Mouse (Mus musculus): ENCODE results near the gene Ccdc158. TPM values are rescaled to one million over a fixed set of nuclear protein-coding genes. Genes with fewer than 3 reads are reported as not detected.

Gene Ccdc158
- total RNA-seq, 1 experiment = 0.94 TPM

DNA sequence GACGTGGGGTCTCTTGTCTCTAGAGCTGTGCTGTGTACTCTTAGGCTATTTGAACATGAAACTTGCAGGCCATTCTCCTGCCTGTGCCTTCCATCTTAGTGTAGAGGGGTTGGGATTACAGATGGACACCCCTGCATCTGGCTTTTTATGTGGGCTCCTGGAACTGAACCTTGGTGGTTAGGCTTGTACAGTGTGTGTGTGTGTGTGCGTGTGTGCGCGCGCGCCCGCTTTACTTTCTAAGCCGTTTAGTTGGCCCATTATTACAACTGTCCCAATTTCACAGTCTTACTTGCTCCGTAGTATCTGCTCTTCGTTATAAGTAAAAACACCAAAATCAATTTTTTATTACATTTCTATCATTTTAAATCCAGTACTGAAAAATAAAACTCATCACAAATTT lies 6.8 kb upstream of the Ccdc158 start:
- Histone ChIP-seq H3K4me3 (ENCODE audit: insufficient read depth in 1 of 2, low read depth in 1 of 2, low read length in 2 of 2, poor library complexity in 1 of 2, severe bottlenecking in 1 of 2) (no peak overlapping the region), H3K9me3 (ENCODE audit: control insufficient read depth, insufficient read depth, low read depth, low read length) (no peaks in the 10 kb centered on the region), H3K9ac (ENCODE audit: insufficient read depth, low read depth, low read length, poor library complexity, severe bottlenecking) (no peak overlapping the region), H3K36me3 (ENCODE audit: control insufficient read depth, insufficient read depth, low read length, poor library complexity, severe bottlenecking) (no peaks in the 10 kb centered on the region), H3K4me1 (ENCODE audit: control insufficient read depth in 2 of 2, insufficient read depth in 2 of 2, low read length in 2 of 2, poor library complexity in 1 of 2) (peaks cover 3 to 5% of the 10 kb centered on the region in 2 experiments; a peak in 3 of 4 replicates), H3K27ac (ENCODE audit: insufficient read depth, low read depth, low read length, poor library complexity, severe bottlenecking) (no peak overlapping the region)
- TF ChIP-seq ZNF384 (IDR thresholded peaks at IDR 0.05; ENCODE audit: low read depth, low read length) = no peak
- TF ChIP-seq HCFC1 (IDR thresholded peaks at IDR 0.05; ENCODE audit: borderline replicate concordance, insufficient read depth, low read length) = no peak
- no peak for TF ChIP-seq CHD2 (IDR thresholded peaks at IDR 0.05; ENCODE audit: low read depth, low read length)
- TF ChIP-seq MAFK (IDR thresholded peaks at IDR 0.05; ENCODE audit: insufficient read depth, low read depth, low read length) = no peak
- no peak for TF ChIP-seq ZC3H11A (IDR thresholded peaks at IDR 0.05; ENCODE audit: borderline replicate concordance, low read depth, low read length)
- in situ Hi-C loops (cut with MboI; ENCODE audit: low sequenced_read_pairs in 2 of 2, unreplicated experiment in 2 of 2) = no loop called here
- no peak for DNase-seq (ENCODE audit: low read depth, low spot score)

DNA sequence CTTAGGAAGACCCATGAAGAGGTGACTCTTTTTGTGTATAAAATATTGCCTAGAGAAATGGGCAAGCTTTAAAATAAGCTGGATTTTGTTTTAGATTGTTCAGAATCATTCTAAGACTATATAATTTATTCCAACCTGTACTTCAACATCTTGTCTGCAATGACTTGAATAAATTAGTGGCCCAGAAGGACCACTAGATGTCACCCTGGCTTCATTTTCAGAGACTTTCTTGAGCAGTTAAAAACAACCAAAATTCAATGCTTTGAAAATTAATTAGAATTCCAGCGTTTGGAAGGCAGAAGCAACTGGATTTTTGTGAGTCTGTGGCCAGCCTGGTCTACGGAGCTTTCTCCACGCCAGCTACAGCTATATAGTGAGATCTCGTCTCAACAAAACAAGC lies 4.4 kb upstream of the Ccdc158 start:
- in situ Hi-C loops (cut with MboI; ENCODE audit: low sequenced_read_pairs in 2 of 2, unreplicated experiment in 2 of 2) = no loop called here
- Histone ChIP-seq H3K4me3 (ENCODE audit: insufficient read depth in 1 of 2, low read depth in 1 of 2, low read length in 2 of 2, poor library complexity in 1 of 2, severe bottlenecking in 1 of 2) (no peak overlapping the region), H3K9me3 (ENCODE audit: control insufficient read depth, insufficient read depth, low read depth, low read length) (no peaks in the 10 kb centered on the region), H3K36me3 (ENCODE audit: control insufficient read depth, insufficient read depth, low read length, poor library complexity, severe bottlenecking) (no peaks in the 10 kb centered on the region), H3K4me1 (ENCODE audit: control insufficient read depth in 2 of 2, insufficient read depth in 2 of 2, low read length in 2 of 2, poor library complexity in 1 of 2) (peaks cover 3 to 8% of the 10 kb centered on the region in 2 experiments), H3K9ac (ENCODE audit: insufficient read depth, low read depth, low read length, poor library complexity, severe bottlenecking) (no peak overlapping the region), H3K27ac (ENCODE audit: insufficient read depth, low read depth, low read length, poor library complexity, severe bottlenecking) (no peak overlapping the region)
- peak; percentile 64; the same call in 1 of the 2 replicates for TF ChIP-seq ZC3H11A (IDR thresholded peaks at IDR 0.05; ENCODE audit: borderline replicate concordance, low read depth, low read length)
- no peak for TF ChIP-seq ZNF384 (IDR thresholded peaks at IDR 0.05; ENCODE audit: low read depth, low read length)
- no peak for TF ChIP-seq MAFK (IDR thresholded peaks at IDR 0.05; ENCODE audit: insufficient read depth, low read depth, low read length)
- TF ChIP-seq HCFC1 (IDR thresholded peaks at IDR 0.05; ENCODE audit: borderline replicate concordance, insufficient read depth, low read length) = no peak
- TF ChIP-seq CHD2 (IDR thresholded peaks at IDR 0.05; ENCODE audit: low read depth, low read length) = no peak
- no peak for DNase-seq (ENCODE audit: low read depth, low spot score)

DNA sequence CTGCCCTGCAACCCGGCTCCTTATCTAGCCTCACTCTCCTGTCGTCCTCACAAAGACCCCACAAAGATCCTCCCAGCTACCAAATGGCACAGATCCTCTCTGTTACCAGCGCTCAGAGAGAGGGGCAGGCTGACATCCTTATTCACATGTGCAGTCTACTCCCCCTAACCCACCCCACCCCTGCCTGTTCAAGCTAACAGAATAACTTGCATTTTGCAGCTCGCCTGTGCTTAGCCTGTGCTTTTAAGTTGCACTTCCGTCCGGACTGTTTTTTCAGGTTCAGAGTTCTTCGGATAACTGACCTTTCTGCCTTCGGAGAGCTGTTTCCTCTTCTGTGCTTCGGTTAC lies 476 bp upstream of the Ccdc158 start:
- H3K9me3 ChIP-seq (ENCODE audit: control insufficient read depth, insufficient read depth, low read depth, low read length) = no peaks in the 10 kb centered on the region
- H3K4me1 ChIP-seq (ENCODE audit: control insufficient read depth in 2 of 2, insufficient read depth in 2 of 2, low read length in 2 of 2, poor library complexity in 1 of 2) = peaks cover 0 to 3% of the 10 kb centered on the region in 2 experiments; a peak in 1 of 4 replicates
- no peak overlapping the region for H3K9ac ChIP-seq (ENCODE audit: insufficient read depth, low read depth, low read length, poor library complexity, severe bottlenecking)
- no peak overlapping the region for H3K27ac ChIP-seq (ENCODE audit: insufficient read depth, low read depth, low read length, poor library complexity, severe bottlenecking)
- H3K36me3 ChIP-seq (ENCODE audit: control insufficient read depth, insufficient read depth, low read length, poor library complexity, severe bottlenecking) = no peaks in the 10 kb centered on the region
- in situ Hi-C loops (cut with MboI; ENCODE audit: low sequenced_read_pairs in 2 of 2, unreplicated experiment in 2 of 2) = no loop called here
- peak overlapping the region; percentile 47 to 59 for H3K4me3 ChIP-seq (ENCODE audit: insufficient read depth in 1 of 2, low read depth in 1 of 2, low read length in 2 of 2, poor library complexity in 1 of 2, severe bottlenecking in 1 of 2)
- no peak for DNase-seq (ENCODE audit: low read depth, low spot score)
- TF ChIP-seq CHD2 (IDR thresholded peaks at IDR 0.05; ENCODE audit: low read depth, low read length) (no peak), HCFC1 (IDR thresholded peaks at IDR 0.05; ENCODE audit: borderline replicate concordance, insufficient read depth, low read length) (no peak; the same call in 1 of the 2 replicates), ZC3H11A (IDR thresholded peaks at IDR 0.05; ENCODE audit: borderline replicate concordance, low read depth, low read length) (no peak), MAFK (IDR thresholded peaks at IDR 0.05; ENCODE audit: insufficient read depth, low read depth, low read length) (no peak), ZNF384 (IDR thresholded peaks at IDR 0.05; ENCODE audit: low read depth, low read length) (no peak)

DNA sequence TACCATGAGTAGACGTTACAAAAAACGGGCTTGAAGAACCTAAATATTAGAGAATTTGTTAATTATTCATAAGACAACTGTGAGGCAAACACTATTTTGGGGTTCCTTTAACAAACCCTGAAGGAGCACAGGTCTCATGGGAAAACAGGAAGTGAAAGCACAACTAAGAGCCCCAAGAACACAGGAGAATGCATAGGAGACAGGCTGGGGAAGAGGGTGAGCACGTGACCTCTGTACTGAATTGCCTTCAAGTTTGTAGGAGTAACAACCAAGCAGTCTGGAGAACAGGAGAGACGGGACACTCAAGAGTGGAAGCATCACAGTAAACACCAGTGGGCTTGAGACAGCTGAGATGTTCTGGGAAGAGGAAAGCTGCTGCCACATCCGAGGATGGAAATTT lies 8.2 kb downstream of the Ccdc158 start:
- Histone ChIP-seq H3K9me3 (ENCODE audit: control insufficient read depth, insufficient read depth, low read depth, low read length) (no peaks in the 10 kb centered on the region), H3K36me3 (ENCODE audit: control insufficient read depth, insufficient read depth, low read length, poor library complexity, severe bottlenecking) (no peaks in the 10 kb centered on the region), H3K4me3 (ENCODE audit: insufficient read depth in 1 of 2, low read depth in 1 of 2, low read length in 2 of 2, poor library complexity in 1 of 2, severe bottlenecking in 1 of 2) (no peak overlapping the region), H3K9ac (ENCODE audit: insufficient read depth, low read depth, low read length, poor library complexity, severe bottlenecking) (no peak overlapping the region), H3K27ac (ENCODE audit: insufficient read depth, low read depth, low read length, poor library complexity, severe bottlenecking) (no peak overlapping the region), H3K4me1 (ENCODE audit: control insufficient read depth in 2 of 2, insufficient read depth in 2 of 2, low read length in 2 of 2, poor library complexity in 1 of 2) (no peaks in the 10 kb centered on the region)
- in situ Hi-C loops (cut with MboI; ENCODE audit: low sequenced_read_pairs in 2 of 2, unreplicated experiment in 2 of 2) = no loop called here
- no peak for TF ChIP-seq ZNF384 (IDR thresholded peaks at IDR 0.05; ENCODE audit: low read depth, low read length)
- no peak for TF ChIP-seq MAFK (IDR thresholded peaks at IDR 0.05; ENCODE audit: insufficient read depth, low read depth, low read length)
- no peak for TF ChIP-seq CHD2 (IDR thresholded peaks at IDR 0.05; ENCODE audit: low read depth, low read length)
- TF ChIP-seq ZC3H11A (IDR thresholded peaks at IDR 0.05; ENCODE audit: borderline replicate concordance, low read depth, low read length) = no peak
- TF ChIP-seq HCFC1 (IDR thresholded peaks at IDR 0.05; ENCODE audit: borderline replicate concordance, insufficient read depth, low read length) = no peak
- no peak for DNase-seq (ENCODE audit: low read depth, low spot score)

DNA sequence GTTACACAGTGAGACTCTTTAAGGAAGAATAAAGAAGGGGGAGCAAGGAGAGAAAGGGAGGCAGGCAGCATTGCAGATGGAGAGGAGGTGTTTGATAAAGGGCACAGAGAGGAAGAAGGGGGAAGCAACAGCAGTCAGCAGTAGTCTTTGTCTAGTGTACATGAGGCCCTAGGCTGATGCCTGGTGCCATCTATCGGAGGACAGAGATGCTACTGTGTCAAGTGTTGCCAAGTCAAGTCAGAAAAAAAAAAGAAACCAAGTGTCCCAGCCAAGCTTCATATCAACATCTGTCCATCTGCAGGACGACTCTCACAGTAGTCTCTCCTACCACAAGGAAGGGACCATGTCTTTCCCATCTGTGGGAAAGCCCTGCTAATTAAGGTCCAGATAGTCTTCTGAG lies 10.8 kb downstream of the Ccdc158 start:
- DNase-seq (ENCODE audit: low read depth, low spot score) = no peak
- Histone ChIP-seq H3K9me3 (ENCODE audit: control insufficient read depth, insufficient read depth, low read depth, low read length) (no peaks in the 10 kb centered on the region), H3K27ac (ENCODE audit: insufficient read depth, low read depth, low read length, poor library complexity, severe bottlenecking) (no peak overlapping the region), H3K4me3 (ENCODE audit: insufficient read depth in 1 of 2, low read depth in 1 of 2, low read length in 2 of 2, poor library complexity in 1 of 2, severe bottlenecking in 1 of 2) (no peak overlapping the region), H3K4me1 (ENCODE audit: control insufficient read depth in 2 of 2, insufficient read depth in 2 of 2, low read length in 2 of 2, poor library complexity in 1 of 2) (no peaks in the 10 kb centered on the region), H3K36me3 (ENCODE audit: control insufficient read depth, insufficient read depth, low read length, poor library complexity, severe bottlenecking) (no peaks in the 10 kb centered on the region), H3K9ac (ENCODE audit: insufficient read depth, low read depth, low read length, poor library complexity, severe bottlenecking) (no peak overlapping the region)
- no peak for TF ChIP-seq ZNF384 (IDR thresholded peaks at IDR 0.05; ENCODE audit: low read depth, low read length)
- no peak for TF ChIP-seq ZC3H11A (IDR thresholded peaks at IDR 0.05; ENCODE audit: borderline replicate concordance, low read depth, low read length)
- no peak for TF ChIP-seq MAFK (IDR thresholded peaks at IDR 0.05; ENCODE audit: insufficient read depth, low read depth, low read length)
- no peak for TF ChIP-seq CHD2 (IDR thresholded peaks at IDR 0.05; ENCODE audit: low read depth, low read length)
- no peak for TF ChIP-seq HCFC1 (IDR thresholded peaks at IDR 0.05; ENCODE audit: borderline replicate concordance, insufficient read depth, low read length)
- in situ Hi-C loops (cut with MboI; ENCODE audit: low sequenced_read_pairs in 2 of 2, unreplicated experiment in 2 of 2) = no loop called here

All from ES-E14 (cell line).